Mouse (Mus musculus): ENCODE data around the gene Grn. TPM values are rescaled to one million over a fixed set of nuclear protein-coding genes. Genes with fewer than 3 reads are reported as not detected.

The Grn gene
- total and polyA plus RNA-seq, 2 experiments from 2014 or later = 78.0 to 90.4 TPM

DNA sequence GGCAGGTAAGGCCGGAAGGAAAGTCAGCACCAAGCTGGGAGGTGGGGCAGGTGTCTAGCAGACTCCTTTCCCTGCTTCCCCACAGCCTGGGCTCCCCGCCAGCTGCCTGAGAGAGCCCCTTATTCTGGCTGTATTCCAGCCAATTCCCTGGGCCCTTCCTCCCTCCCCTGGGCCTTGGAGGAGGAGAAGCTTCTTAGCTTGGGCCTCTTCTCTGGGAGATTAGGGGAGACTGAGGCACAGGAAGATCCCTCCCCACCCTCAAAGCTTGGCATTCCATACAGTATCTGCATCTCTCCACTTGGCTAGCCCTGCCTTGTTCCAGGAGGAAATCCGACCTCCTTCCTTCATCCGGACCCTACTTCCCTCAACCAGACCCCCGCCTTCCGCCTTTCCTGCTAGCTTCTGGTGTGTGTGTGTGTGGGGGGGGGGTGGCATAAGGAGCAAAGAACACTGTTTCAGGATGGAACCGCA lies 15.8 kb downstream of the Grn start:
- Histone ChIP-seq H3K4me1 (ENCODE audit: insufficient read depth, low read length) (peaks cover 20% of the 10 kb centered on the region), H3K27me3 (ENCODE audit: insufficient read depth, low read length) (no peaks in the 10 kb centered on the region), H3K36me3 (ENCODE audit: insufficient read depth, low read length) (peaks cover 14% of the 10 kb centered on the region), H3K27ac (ENCODE audit: low read depth, low read length) (peak overlapping the region; percentile 98), H3K9ac (replicated peaks; ENCODE audit: low read length, poor library complexity, severe bottlenecking) (peak overlapping the region; percentile 94), H3K4me3 (ENCODE audit: low read depth, low read length) (peak overlapping the region; percentile 95), H3K4me2 (ENCODE audit: low read depth, low read length, poor library complexity, severe bottlenecking) (peak overlapping the region; percentile 89), H3K9me3 (ENCODE audit: low read length) (no peaks in the 10 kb centered on the region)
- DNase-seq (ENCODE audit: low spot score) (peak; percentile 75), ATAC-seq (ENCODE audit: low FRiP score) (no peak)
- no peak for TF ChIP-seq CTCF (IDR thresholded peaks at IDR 0.05)
- WGBS = under 1% methylated on average over 7 of the region's 7 CpGs

DNA sequence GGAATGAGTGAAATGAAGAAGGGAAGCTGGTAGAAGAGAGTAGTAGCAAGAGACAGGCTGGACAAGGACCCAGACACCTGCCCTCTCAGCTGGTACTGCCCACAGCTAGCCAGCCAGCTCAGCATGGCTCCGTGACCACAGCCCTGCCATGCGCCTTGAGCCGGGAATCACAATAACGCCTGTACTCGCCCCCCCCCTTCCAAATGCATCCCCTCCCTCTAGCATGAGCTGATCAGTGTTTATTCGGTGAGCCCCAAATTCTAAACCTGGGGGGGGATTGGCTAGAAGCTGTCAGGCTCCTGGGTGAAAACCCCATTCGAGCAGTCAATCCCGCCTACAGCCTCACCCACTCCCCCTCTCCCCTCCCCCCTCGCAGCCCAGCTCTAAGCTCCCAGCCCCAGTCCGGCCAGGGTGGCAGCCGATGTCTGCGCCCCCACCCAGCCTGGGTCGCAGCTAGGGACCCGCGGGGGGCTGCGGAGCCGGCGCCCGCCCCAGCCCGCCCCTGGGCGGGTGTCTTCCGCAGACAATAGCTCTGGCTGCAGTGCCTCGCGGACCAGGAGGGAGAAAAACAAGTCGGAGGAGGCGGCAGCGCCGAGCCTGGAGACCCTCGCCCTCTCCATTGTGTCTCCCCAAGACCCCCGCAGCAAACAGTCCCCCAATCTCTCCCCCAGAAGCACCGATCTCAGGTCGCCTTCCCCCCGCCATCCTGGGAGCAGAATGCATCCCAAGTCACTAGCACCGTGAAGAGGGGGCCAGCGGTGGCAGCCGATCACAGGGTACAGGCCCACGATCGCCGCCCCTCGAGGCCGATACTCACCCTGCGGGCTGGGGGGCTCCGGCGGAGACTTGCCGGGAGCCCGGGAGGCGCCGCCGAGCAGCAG lies 16.7 kb downstream of the Grn start:
- Histone ChIP-seq H3K36me3 (ENCODE audit: insufficient read depth, low read length) (peaks cover 9% of the 10 kb centered on the region), H3K4me3 (ENCODE audit: low read depth, low read length) (peak overlapping the region; percentile 95), H3K27me3 (ENCODE audit: insufficient read depth, low read length) (no peaks in the 10 kb centered on the region), H3K9me3 (ENCODE audit: low read length) (no peaks in the 10 kb centered on the region), H3K27ac (ENCODE audit: low read depth, low read length) (peak overlapping the region; percentile 98), H3K4me2 (ENCODE audit: low read depth, low read length, poor library complexity, severe bottlenecking) (peak overlapping the region; percentile 89), H3K9ac (replicated peaks; ENCODE audit: low read length, poor library complexity, severe bottlenecking) (peak overlapping the region; percentile 94), H3K4me1 (ENCODE audit: insufficient read depth, low read length) (peaks cover 20% of the 10 kb centered on the region)
- WGBS = under 1% methylated on average over 39 of the region's 49 CpGs
- peak; percentile 72 for DNase-seq (ENCODE audit: low spot score)
- TF ChIP-seq CTCF (IDR thresholded peaks at IDR 0.05) = no peak
- peak; percentile 67 for ATAC-seq (ENCODE audit: low FRiP score)

DNA sequence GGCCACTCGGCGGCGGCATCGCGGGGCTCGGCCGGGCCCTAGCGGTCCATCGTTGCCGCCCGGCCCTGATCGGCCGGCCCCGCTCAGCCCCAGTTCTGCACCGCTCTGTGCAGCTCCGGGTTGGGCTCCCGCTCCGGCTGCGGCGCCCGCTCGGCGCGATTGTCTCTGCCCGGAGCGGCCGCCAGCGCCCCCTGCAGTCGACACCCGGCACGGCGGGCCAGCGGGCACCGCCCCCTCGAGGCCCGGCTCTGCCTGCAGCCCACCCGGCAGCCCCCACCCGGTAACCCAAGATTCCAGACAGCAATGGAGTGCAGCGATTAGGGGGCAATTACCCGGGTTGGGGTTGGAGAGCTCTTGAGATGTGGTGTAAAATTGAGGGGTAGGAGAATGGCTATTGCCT lies 17.4 kb downstream of the Grn start, which contains the start of gene Fam171a2:
Gene Fam171a2 (minus strand): TSS at position 186 of the 400 bp plus-strand sequence.
- H3K4me2 ChIP-seq (ENCODE audit: low read depth, low read length, poor library complexity, severe bottlenecking) = peak within 1 kb of the TSS; percentile 89
- WGBS = under 1% methylated on average over 36 of the region's 40 CpGs
- peak within 1 kb of the TSS; percentile 98 for H3K27ac ChIP-seq (ENCODE audit: low read depth, low read length)
- ATAC-seq (ENCODE audit: low FRiP score) (peak; percentile 79), DNase-seq (ENCODE audit: low spot score) (peak; percentile 80)
- H3K27me3 ChIP-seq (ENCODE audit: insufficient read depth, low read length) = no peaks in the 10 kb centered on the region
- H3K4me1 ChIP-seq (ENCODE audit: insufficient read depth, low read length) = peaks cover 20% of the 10 kb centered on the region
- peak within 1 kb of the TSS; percentile 95 for H3K4me3 ChIP-seq (ENCODE audit: low read depth, low read length)
- peak; percentile 77 for TF ChIP-seq CTCF (IDR thresholded peaks at IDR 0.05)
- H3K36me3 ChIP-seq (ENCODE audit: insufficient read depth, low read length) = peaks cover 5% of the 10 kb centered on the region
- peak within 1 kb of the TSS; percentile 94 for H3K9ac ChIP-seq (replicated peaks; ENCODE audit: low read length, poor library complexity, severe bottlenecking)
- no peaks in the 10 kb centered on the region for H3K9me3 ChIP-seq (ENCODE audit: low read length)

GRCm38 (mm10) chr11:102448327-102448726 lies 18.2 kb downstream of the Grn start:
- no peak overlapping the region for H3K4me3 ChIP-seq (ENCODE audit: low read depth, low read length)
- 6% methylated on average over 8 of the region's 8 CpGs for WGBS
- H3K4me1 ChIP-seq (ENCODE audit: insufficient read depth, low read length) = peaks cover 20% of the 10 kb centered on the region
- peak overlapping the region; percentile 98 for H3K27ac ChIP-seq (ENCODE audit: low read depth, low read length)
- no peaks in the 10 kb centered on the region for H3K9me3 ChIP-seq (ENCODE audit: low read length)
- no peak overlapping the region for H3K9ac ChIP-seq (replicated peaks; ENCODE audit: low read length, poor library complexity, severe bottlenecking)
- ATAC-seq (ENCODE audit: low FRiP score) (no peak), DNase-seq (ENCODE audit: low spot score) (peak; percentile 35)
- H3K27me3 ChIP-seq (ENCODE audit: insufficient read depth, low read length) = no peaks in the 10 kb centered on the region
- no peaks in the 10 kb centered on the region; the same call in 1 of the 2 replicates for H3K36me3 ChIP-seq (ENCODE audit: insufficient read depth, low read length)
- TF ChIP-seq CTCF (IDR thresholded peaks at IDR 0.05) = no peak
- peak overlapping the region; percentile 89 for H3K4me2 ChIP-seq (ENCODE audit: low read depth, low read length, poor library complexity, severe bottlenecking)

DNA sequence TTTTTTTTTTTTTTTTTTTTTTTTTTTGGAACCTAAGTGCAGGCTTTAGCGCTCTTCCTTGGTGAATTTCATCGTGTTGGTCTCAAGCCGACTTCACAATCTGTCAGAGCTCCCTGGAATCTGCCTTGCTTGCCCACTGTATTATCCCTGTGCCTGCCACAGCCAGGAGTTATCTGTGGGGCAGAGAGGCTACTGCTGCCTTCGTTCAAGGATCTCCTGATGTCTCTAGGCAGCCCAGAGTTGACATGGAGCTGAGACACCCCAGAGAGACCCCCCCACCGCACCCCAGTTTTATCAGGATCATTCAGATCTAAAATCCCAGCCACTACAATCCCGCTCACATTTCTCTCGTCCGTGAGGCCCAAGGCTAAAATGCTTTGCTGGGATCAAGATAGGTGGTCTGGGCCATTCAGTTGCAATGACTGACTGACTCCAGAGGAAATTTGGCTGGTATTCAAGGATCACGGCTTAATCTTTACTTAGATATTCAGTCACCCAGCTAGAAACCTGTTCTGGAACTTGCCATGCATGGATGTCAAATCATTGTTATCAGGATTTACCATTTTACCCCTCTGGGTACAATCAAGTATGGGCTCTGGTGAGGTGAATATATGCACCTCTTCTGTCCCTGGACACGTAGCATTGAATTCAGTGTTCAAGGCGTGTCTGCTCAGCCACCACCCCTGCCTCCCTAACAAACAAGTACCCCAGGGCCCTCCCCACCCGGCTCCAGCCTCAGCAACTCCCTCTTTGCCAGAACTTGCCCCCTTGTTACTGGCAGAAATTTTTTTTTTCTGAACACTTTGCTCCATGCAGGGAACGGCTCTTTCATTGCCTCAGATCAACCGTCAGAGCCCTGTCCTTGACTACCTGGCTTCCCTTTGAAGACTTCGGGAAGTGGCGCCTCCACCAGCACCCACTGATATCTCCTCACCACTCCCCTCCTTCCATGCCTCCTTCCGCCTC lies 19.2 kb downstream of the Grn start:
- ATAC-seq (ENCODE audit: low FRiP score) = no peak
- TF ChIP-seq CTCF (IDR thresholded peaks at IDR 0.05) = no peak
- 36% methylated on average over 17 of the region's 17 CpGs for WGBS

More for the DNA sequence above, 19.2 kb downstream of the Grn start:
- Histone ChIP-seq H3K9ac (replicated peaks; ENCODE audit: low read length, poor library complexity, severe bottlenecking) (no peak overlapping the region), H3K4me2 (ENCODE audit: low read depth, low read length, poor library complexity, severe bottlenecking) (no peak overlapping the region), H3K4me3 (ENCODE audit: low read depth, low read length) (no peak overlapping the region), H3K4me1 (ENCODE audit: insufficient read depth, low read length) (peaks cover 19% of the 10 kb centered on the region), H3K27ac (ENCODE audit: low read depth, low read length) (no peak overlapping the region), H3K27me3 (ENCODE audit: insufficient read depth, low read length) (no peaks in the 10 kb centered on the region), H3K36me3 (ENCODE audit: insufficient read depth, low read length) (no peaks in the 10 kb centered on the region), H3K9me3 (ENCODE audit: low read length) (no peaks in the 10 kb centered on the region)
- DNase-seq (ENCODE audit: low spot score) = no peak
